Mouse (Mus musculus) kidney, postnatal 0 days (tissue): Measurements from ENCODE around the gene Mlh1. TPM values are rescaled to one million over a fixed set of nuclear protein-coding genes. Genes with fewer than 3 reads are reported as not detected.

ENCODE experiments used
- ATAC-seq: fragments of 200-750 bp; cut with Nextera tagmentation; replicated peaks from 2 replicates; pipeline ENCODE4 v1.8.0; 2017; ENCODE audit warnings: low read depth, moderate number of reproducible peaks, moderate TSS enrichment, moderate library complexity; ENCODE audit not compliant: low FRiP score
- DNase-seq: peaks from one replicate; pipeline ENCODE4 v3.0.0-alpha.2; 2016; ENCODE audit warnings: low spot score
- H3K27ac ChIP-seq: fragments of 300-500 bp; sonication (generic); 2 replicates; pipeline ENCODE4 v1.5.1; 2014; ENCODE audit warnings: mild to moderate bottlenecking
- H3K27me3 ChIP-seq: fragments of 300-500 bp; sonication (generic); 2 replicates; pipeline ENCODE4 v1.6.1; 2014; ENCODE audit warnings: low read length, mixed read lengths; ENCODE audit not compliant: insufficient read depth
- H3K36me3 ChIP-seq: fragments of 300-500 bp; sonication (generic); 2 replicates; pipeline ENCODE4 v1.6.1; 2014; ENCODE audit warnings: low read length, mixed read lengths; ENCODE audit not compliant: insufficient read depth
- H3K4me1 ChIP-seq: fragments of 300-500 bp; sonication (generic); replicated peaks from 2 replicates; pipeline ENCODE4 v1.6.1; 2014; ENCODE audit warnings: antibody characterized with exemption, low read length, mixed read lengths; ENCODE audit not compliant: insufficient read depth
- H3K4me2 ChIP-seq: fragments of 300-500 bp; sonication (generic); 2 replicates; pipeline ENCODE4 v1.6.1; 2014; ENCODE audit warnings: mild to moderate bottlenecking, low read length, moderate library complexity, mixed read lengths
- H3K4me3 ChIP-seq: fragments of 300-500 bp; sonication (generic); replicated peaks from 2 replicates; pipeline ENCODE4 v1.5.1; 2014; ENCODE audit warnings: low read depth, low read length
- H3K9ac ChIP-seq: fragments of 300-500 bp; sonication (generic); 2 replicates; pipeline ENCODE4 v1.6.1; 2014; ENCODE audit warnings: low read depth, low read length
- H3K9me3 ChIP-seq: fragments of 300-500 bp; sonication (generic); replicated peaks from 2 replicates; pipeline ENCODE4 v1.6.1; 2016; ENCODE audit warnings: low read length, inconsistent platforms, mixed read lengths
- CTCF ChIP-seq: IDR thresholded peaks from 2 replicates; pipeline ENCODE4 v1.5.1; 2016; ENCODE audit warnings: antibody characterized with exemption, low read depth, mild to moderate bottlenecking, moderate library complexity
- WGBS: fragments of 180-500 bp; shearing (Covaris S2); extraction: QIAGEN DNeasy Blood & Tissue Kit; methylation state at CpG from one replicate; pipeline ENCODE4 v1.1.7; 2014; 5-methylcytosine and 5-hydroxymethylcytosine counted together
- polyA plus RNA-seq: library from polyadenylated mRNA; unstranded; fragments of >200 nt; fragmentation: Nextera tagmentation; extraction: Ambion mirVana; gene quantifications from 2 replicates; pipeline ENCODE4 v1.2.1, GENCODE M21; 2015

The Mlh1 gene
- polyA plus RNA-seq: 25.4 and 26.1 TPM in 2 replicates

DNA sequence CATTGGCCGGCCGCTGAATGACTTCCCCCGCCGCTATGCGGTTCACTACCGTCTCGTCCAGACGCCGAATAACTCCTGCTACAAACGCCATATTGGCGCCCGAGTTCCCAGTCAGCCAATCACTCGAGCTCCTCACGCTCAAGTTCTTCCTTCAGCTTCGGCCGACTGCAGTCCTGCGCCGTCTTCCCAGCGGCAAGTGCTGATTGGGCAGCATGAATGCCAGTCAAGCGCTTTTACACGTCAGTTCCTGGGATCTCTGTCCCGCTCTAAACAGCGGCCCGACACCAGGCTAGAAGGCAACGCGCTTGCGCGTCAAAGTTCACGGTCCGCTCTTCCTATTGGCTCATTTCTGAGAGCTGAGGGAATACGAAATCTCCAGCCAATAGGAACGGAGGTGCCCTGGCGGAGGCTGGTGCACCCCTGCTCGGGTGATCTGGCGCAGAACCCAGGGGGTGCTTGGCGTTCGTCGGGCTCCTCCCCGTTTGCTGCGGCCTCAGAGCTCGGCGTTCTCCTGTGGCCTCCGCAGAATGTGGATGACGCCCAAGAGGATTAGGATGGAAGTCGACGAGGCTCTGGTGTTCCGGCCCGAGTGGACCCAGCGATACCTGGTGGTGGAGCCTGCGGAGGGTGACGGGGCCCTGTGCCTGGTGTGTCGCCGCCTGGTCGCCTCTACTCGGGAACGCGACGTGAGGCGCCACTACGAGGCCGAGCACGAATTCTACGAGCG is at the start of gene Mlh1, which contains the start of gene Epm2aip1:
TSS of gene Mlh1 (minus strand) at position 358 of the 727 bp plus-strand sequence.
TSS of gene Epm2aip1 (plus strand) at position 496 of the 727 bp plus-strand sequence.
- no peak for TF ChIP-seq CTCF
- Histone ChIP-seq H3K27me3 (no peaks in the 10 kb centered on the region), H3K27ac (peak within 1 kb of the TSS; percentile 96), H3K36me3 (peaks cover 4% of the 10 kb centered on the region; the same call in 1 of the 2 replicates), H3K4me3 (peak within 1 kb of the TSS; percentile 76), H3K4me2 (peak within 1 kb of the TSS; percentile 88), H3K9me3 (no peaks in the 10 kb centered on the region), H3K9ac (peak within 1 kb of the TSS; percentile 85), H3K4me1 (peaks cover 27% of the 10 kb centered on the region)
- WGBS: 1% methylated on average over 64 of the region's 64 CpGs
- DNase-seq: peak; percentile 100
- peak; percentile 99 for ATAC-seq

DNA sequence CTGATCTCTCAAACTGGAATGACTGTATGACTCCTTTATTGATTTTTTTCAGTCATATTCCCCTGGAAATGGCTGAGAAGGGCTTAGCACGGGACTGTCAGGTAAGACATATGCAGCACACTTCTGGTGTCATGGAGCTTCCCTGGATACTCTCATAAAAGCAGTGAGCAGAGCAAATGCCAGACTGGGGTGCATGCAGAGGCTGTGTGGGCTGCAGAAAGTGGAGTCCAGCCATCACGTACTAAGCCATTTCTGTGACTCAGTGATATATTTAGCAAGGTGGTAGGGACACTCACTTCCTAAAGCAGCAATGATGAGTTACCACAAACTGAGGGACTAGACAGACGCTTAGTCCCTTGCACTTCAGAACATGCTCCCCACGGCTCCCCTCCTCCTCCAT is 49.3 kb upstream of the Mlh1 start:
- 82% methylated on average over 4 of the region's 4 CpGs for WGBS
- ATAC-seq: no peak

DNA sequence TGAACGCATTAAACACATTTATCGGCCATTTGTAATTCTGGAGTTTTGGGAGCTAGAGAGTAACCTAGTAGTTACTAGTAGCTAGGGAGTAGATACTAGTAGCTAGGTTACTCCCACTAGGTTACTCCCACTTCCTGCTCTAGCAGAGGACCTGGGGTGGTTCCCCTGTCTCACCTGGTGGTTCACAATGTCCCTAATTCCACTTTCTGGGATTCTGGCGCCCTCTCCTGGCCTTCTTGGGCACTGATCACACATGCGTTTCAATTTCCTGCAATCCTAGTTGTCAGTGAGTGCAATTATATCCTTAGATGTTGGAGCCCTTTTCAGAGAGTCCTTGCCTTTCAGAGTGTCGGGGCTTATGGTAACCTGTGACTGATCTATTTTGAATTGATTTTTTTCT is 42.6 kb upstream of the Mlh1 start:
- ATAC-seq: no peak
- H3K27me3 ChIP-seq: peaks cover 38% of the 10 kb centered on the region
- 0 out of 2 replicates have a peak, but pooled peaks cover 7% of the 10 kb centered on the region for H3K9me3 ChIP-seq
- H3K36me3 ChIP-seq: no peaks in the 10 kb centered on the region
- no peak overlapping the region for H3K4me3 ChIP-seq
- H3K4me1 ChIP-seq: peaks cover 15% of the 10 kb centered on the region; the same call in 1 of the 2 replicates
- no peak overlapping the region for H3K27ac ChIP-seq
- no peak overlapping the region for H3K4me2 ChIP-seq
- H3K9ac ChIP-seq: no peak overlapping the region
- 36% methylated on average over 5 of the region's 5 CpGs for WGBS
- peak; percentile 83 for TF ChIP-seq CTCF
- DNase-seq: peak; percentile 59

More for the DNA sequence above, 49.3 kb upstream of the Mlh1 start:
- no peak overlapping the region for H3K4me2 ChIP-seq
- H3K4me1 ChIP-seq: no peaks in the 10 kb centered on the region
- no peak overlapping the region for H3K4me3 ChIP-seq
- no peak for DNase-seq
- no peak overlapping the region for H3K27ac ChIP-seq
- TF ChIP-seq CTCF: no peak
- H3K9me3 ChIP-seq: no peaks in the 10 kb centered on the region
- H3K36me3 ChIP-seq: no peaks in the 10 kb centered on the region
- H3K27me3 ChIP-seq: no peaks in the 10 kb centered on the region
- H3K9ac ChIP-seq: no peak overlapping the region

DNA sequence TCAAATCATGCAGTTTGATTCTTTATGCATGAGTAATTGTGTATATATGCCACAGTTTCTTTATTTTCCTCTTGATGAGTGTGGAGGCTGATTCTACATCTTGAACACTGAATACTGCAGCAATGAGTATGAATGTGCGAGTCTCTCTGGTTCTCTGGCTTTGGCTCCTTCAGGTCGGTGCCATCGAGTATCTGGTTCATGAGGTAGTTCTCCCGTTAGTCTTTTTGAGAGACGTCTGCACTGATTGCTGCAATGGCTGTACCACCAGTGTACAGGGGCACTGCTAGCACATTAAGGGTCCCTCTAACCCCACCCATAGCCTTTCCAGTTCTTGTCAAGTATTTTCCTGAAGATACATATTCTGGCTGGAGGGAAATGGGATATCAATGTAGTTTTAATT is 42.2 kb upstream of the Mlh1 start:
- Histone ChIP-seq H3K9ac (no peak overlapping the region), H3K4me2 (no peak overlapping the region), H3K9me3 (0 out of 2 replicates have a peak, but pooled peaks cover 7% of the 10 kb centered on the region), H3K27ac (no peak overlapping the region), H3K27me3 (peaks cover 38% of the 10 kb centered on the region), H3K4me3 (no peak overlapping the region), H3K4me1 (peaks cover 15% of the 10 kb centered on the region; the same call in 1 of the 2 replicates), H3K36me3 (no peaks in the 10 kb centered on the region)
- no peak for DNase-seq
- WGBS: 22% methylated on average over 5 of the region's 5 CpGs
- no peak for ATAC-seq
- TF ChIP-seq CTCF: no peak

DNA sequence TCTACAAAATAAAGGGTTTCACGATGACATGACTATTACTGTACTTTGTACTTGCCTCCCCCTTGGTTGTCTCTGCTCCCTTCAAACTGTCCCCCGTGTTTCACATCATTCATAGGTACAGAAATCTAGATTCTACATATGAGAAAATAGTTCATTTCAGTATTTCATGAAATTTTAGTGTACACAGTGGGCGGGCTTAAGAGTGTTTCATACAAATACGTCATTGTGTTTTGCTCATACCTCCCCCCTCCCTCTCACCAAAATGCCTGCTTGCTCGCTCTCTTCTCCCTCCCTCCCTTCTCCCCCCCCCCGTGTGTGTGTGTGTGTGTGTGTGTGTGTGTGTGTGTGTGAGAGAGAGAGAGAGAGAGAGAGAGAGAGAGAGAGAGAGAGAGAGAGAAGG is 41.7 kb upstream of the Mlh1 start:
- WGBS: 15% methylated on average over 6 of the region's 6 CpGs
- H3K4me1 ChIP-seq: peaks cover 15% of the 10 kb centered on the region; the same call in 1 of the 2 replicates
- 0 out of 2 replicates have a peak, but pooled peaks cover 7% of the 10 kb centered on the region for H3K9me3 ChIP-seq
- ATAC-seq (no peak), DNase-seq (no peak)
- peaks cover 38% of the 10 kb centered on the region for H3K27me3 ChIP-seq
- no peak for TF ChIP-seq CTCF
- no peaks in the 10 kb centered on the region for H3K36me3 ChIP-seq
- H3K9ac ChIP-seq: no peak overlapping the region
- no peak overlapping the region for H3K4me2 ChIP-seq
- H3K27ac ChIP-seq: no peak overlapping the region
- no peak overlapping the region for H3K4me3 ChIP-seq

DNA sequence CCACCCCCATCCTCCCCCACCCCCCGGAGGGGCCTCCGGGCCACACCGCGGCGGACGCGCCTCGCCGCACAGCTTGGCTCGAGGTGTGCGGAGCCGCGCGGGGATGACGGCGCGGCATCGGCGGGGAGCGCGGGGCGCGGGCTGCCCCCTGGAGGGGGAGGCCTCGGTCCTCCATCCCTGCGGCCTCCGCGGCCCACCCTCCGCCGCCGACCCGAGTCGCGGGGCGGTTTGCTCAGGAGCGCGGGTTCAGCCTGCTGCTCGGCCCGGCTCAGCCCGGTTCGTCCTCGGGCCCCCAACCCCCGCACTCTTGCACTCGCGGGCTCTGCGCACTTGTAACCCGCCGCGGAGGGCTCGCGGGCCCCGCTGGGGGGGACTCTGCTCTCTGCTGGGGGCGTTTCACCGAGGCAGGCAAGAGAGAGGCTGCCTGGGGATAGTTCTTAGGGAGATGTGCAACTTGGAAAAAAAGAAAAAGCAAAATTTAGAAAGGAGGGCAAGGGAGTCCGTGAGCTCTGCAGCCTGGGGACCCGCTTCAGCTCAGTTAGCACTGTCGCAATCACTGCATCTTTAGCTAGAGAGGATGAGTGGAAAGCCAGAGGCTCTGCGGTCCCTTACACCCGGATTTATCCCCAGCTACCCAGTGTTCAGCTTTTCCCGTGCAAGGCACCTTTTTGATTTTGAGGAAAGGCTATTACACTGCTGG is 41.0 kb upstream of the Mlh1 start:
- no peak for DNase-seq
- Histone ChIP-seq H3K36me3 (no peaks in the 10 kb centered on the region), H3K27me3 (peaks cover 38% of the 10 kb centered on the region), H3K4me2 (peak overlapping the region; percentile 79), H3K9me3 (0 out of 2 replicates have a peak, but pooled peaks cover 7% of the 10 kb centered on the region), H3K4me1 (peaks cover 15% of the 10 kb centered on the region; the same call in 1 of the 2 replicates), H3K27ac (no peak overlapping the region), H3K4me3 (peak overlapping the region; percentile 47), H3K9ac (peak overlapping the region; percentile 15; the same call in 1 of the 2 replicates)
- 1% methylated on average over 49 of the region's 59 CpGs for whole genome bisulfite sequencing
- ATAC-seq: peak; percentile 60
- no peak for TF ChIP-seq CTCF
